Mouse (Mus musculus) spleen, postnatal 10 days (tissue): ENCODE results near the gene Oxct2a.
A peak's percentile ranks its signal among the peaks of the same experiment; 100 is the strongest.
"Not testable (repeated sequence)": the region's sequence is repeated elsewhere in the genome, so short reads cannot be mapped to it uniquely, and the experiment has no call there.

Experiments
- DNase-seq, 2 experiments: peaks; one replicate each; pipeline ENCODE4 v3.0.0; 2021 to 2022; ENCODE audit warnings: low spot score in 2 of 2

The Oxct2a gene

GRCm38 (mm10) chr4:123311845-123312244, 11.6 kb downstream of the Oxct2a start:
- DNase-seq: no peak

GRCm38 (mm10) chr4:123308292-123308691, 15.1 kb downstream of the Oxct2a start:
- no peak for DNase-seq

GRCm38 (mm10) chr4:123306999-123307398, 16.4 kb downstream of the Oxct2a start:
- DNase-seq: no peak

GRCm38 (mm10) chr4:123305789-123306188, 17.6 kb downstream of the Oxct2a start:
- peak in 1 of 2 experiments; percentile 47 for DNase-seq

GRCm38 (mm10) chr4:123298980-123299670, 24.3 kb downstream of the Oxct2a start:
- no peak for DNase-seq

GRCm38 (mm10) chr4:123298226-123298625, 25.2 kb downstream of the Oxct2a start:
- DNase-seq: no peak

GRCm38 (mm10) chr4:123297195-123297960, 26.1 kb downstream of the Oxct2a start:
- no peak for DNase-seq

- no peak for DNase-seq
Observed at GRCm38 (mm10) chr4:123296148-123296534, 27.3 kb downstream of the Oxct2a start.

GRCm38 (mm10) chr4:123295516-123296147, 27.8 kb downstream of the Oxct2a start:
- DNase-seq: no peak

GRCm38 (mm10) chr4:123295026-123295425, 28.4 kb downstream of the Oxct2a start:
- not testable (repeated sequence) for DNase-seq

GRCm38 (mm10) chr4:123293661-123294443, 29.6 kb downstream of the Oxct2a start:
- DNase-seq: no peak

- no peak for DNase-seq
Observed at GRCm38 (mm10) chr4:123292989-123293388, 30.4 kb downstream of the Oxct2a start.

- no peak for DNase-seq
Observed at GRCm38 (mm10) chr4:123292390-123292789, 31.0 kb downstream of the Oxct2a start.

- no peak for DNase-seq
Observed at GRCm38 (mm10) chr4:123289038-123289437, 34.4 kb downstream of the Oxct2a start.

- DNase-seq: peak; percentile 59 to 61
Observed at GRCm38 (mm10) chr4:123286790-123287189, 36.6 kb downstream of the Oxct2a start.

GRCm38 (mm10) chr4:123284731-123285624, 38.5 kb downstream of the Oxct2a start:
- DNase-seq: peak; percentile 47 to 57

- peak; percentile 43 to 58 for DNase-seq
Observed at GRCm38 (mm10) chr4:123283675-123284064, 39.8 kb downstream of the Oxct2a start.

GRCm38 (mm10) chr4:123282915-123283674, 40.3 kb downstream of the Oxct2a start:
- peak in 1 of 2 experiments; percentile 42 for DNase-seq

- DNase-seq: peak; percentile 92 to 96
Observed at GRCm38 (mm10) chr4:123282500-123282899, 40.9 kb downstream of the Oxct2a start.

GRCm38 (mm10) chr4:123280117-123280516, 43.3 kb downstream of the Oxct2a start:
- no peak for DNase-seq
